Mouse (Mus musculus) kidney, postnatal 36 days (tissue): ENCODE measurements around the gene Pithd1.

Source experiments
- DNase-seq, 2 experiments: peaks; one replicate each; pipeline ENCODE4 v3.0.0; 2021 to 2022; ENCODE audit warnings: mixed read lengths in 2 of 2

The Pithd1 gene

GRCm38 (mm10) chr4:135926861-135927260 lies 60.2 kb downstream of the Pithd1 start:
- DNase-seq, result no peak

- no peak for DNase-seq
These were observed 60.8 kb downstream of the Pithd1 start for GRCm38 (mm10) chr4:135926195-135926808.
